Mouse (Mus musculus) olfactory bulb, adult 2 months (tissue): ENCODE data around the gene Gtpbp3.

Experiments used
- CTCF ChIP-seq: fragments of 200-500 bp; IDR thresholded peaks from 2 replicates; pipeline ENCODE4 v1.5.1; 2012; ENCODE audit warnings: low read depth, mild to moderate bottlenecking, low read length, moderate library complexity; ENCODE audit not compliant: insufficient read depth
- POLR2A ChIP-seq: fragments of 200-500 bp; IDR thresholded peaks from 2 replicates; pipeline ENCODE4 v1.6.1; 2012; ENCODE audit warnings: mild to moderate bottlenecking, low read depth, low read length, moderate library complexity; ENCODE audit not compliant: insufficient read depth

GRCm38 (mm10) chr8:71505326-71505725 lies 17.4 kb downstream of the Gtpbp3 start:
- TF ChIP-seq POLR2A (no peak), CTCF (no peak)
